Mouse (Mus musculus) splenic B cell, adult 2 months (primary cell): ENCODE measurements around the gene Foxp4.

Source experiments
- DNase-seq: peaks from one replicate; pipeline ENCODE4 v3.0.0-alpha.2; 2011; ENCODE audit warnings: low read depth, low spot score
- H3K27me3 ChIP-seq: 2 replicates; pipeline ENCODE4 v1.6.1; 2012; ENCODE audit warnings: mild to moderate bottlenecking, low read length, moderate library complexity, mixed read lengths; ENCODE audit not compliant: control insufficient read depth, poor library complexity, insufficient read depth, severe bottlenecking
- H3K36me3 ChIP-seq: 2 replicates; pipeline ENCODE4 v1.6.1; 2012; ENCODE audit warnings: mild to moderate bottlenecking, low read length, moderate library complexity, mixed read lengths; ENCODE audit not compliant: control insufficient read depth, poor library complexity, insufficient read depth, severe bottlenecking

Foxp4 gene

GRCm38 (mm10) chr17:47946111-47946510 is 21.7 kb upstream of the Foxp4 start:
- Histone ChIP-seq H3K36me3 (no peaks in the 10 kb centered on the region), H3K27me3 (no peaks in the 10 kb centered on the region; the same call in none of the 2 replicates)
- DNase-seq, result no peak

GRCm38 (mm10) chr17:47943103-47943870 is 18.8 kb upstream of the Foxp4 start:
- peak; percentile 87 for DNase-seq
- Histone ChIP-seq H3K36me3 (no peaks in the 10 kb centered on the region), H3K27me3 (no peaks in the 10 kb centered on the region)

- DNase-seq, result peak; percentile 40
- no peaks in the 10 kb centered on the region for H3K27me3 ChIP-seq
- H3K36me3 ChIP-seq, result no peaks in the 10 kb centered on the region
Measured at GRCm38 (mm10) chr17:47942008-47942407, 17.6 kb upstream of the Foxp4 start.

- Histone ChIP-seq H3K36me3 (no peaks in the 10 kb centered on the region), H3K27me3 (no peaks in the 10 kb centered on the region)
- no peak for DNase-seq
Measured at GRCm38 (mm10) chr17:47938839-47939238, 14.4 kb upstream of the Foxp4 start.

- H3K27me3 ChIP-seq, result no peaks in the 10 kb centered on the region
- DNase-seq, result no peak
- no peaks in the 10 kb centered on the region for H3K36me3 ChIP-seq
Measured at GRCm38 (mm10) chr17:47937926-47938600, 13.6 kb upstream of the Foxp4 start.

- no peak for DNase-seq
- H3K27me3 ChIP-seq, result no peaks in the 10 kb centered on the region
- no peaks in the 10 kb centered on the region for H3K36me3 ChIP-seq
Measured at GRCm38 (mm10) chr17:47936591-47936990, 12.1 kb upstream of the Foxp4 start.

- H3K36me3 ChIP-seq, result no peaks in the 10 kb centered on the region
- DNase-seq, result no peak
- H3K27me3 ChIP-seq, result no peaks in the 10 kb centered on the region
Measured at GRCm38 (mm10) chr17:47929431-47929830, 5.0 kb upstream of the Foxp4 start.

GRCm38 (mm10) chr17:47925988-47926387 is 1.5 kb upstream of the Foxp4 start:
- no peak for DNase-seq
- H3K27me3 ChIP-seq, result no peaks in the 10 kb centered on the region

GRCm38 (mm10) chr17:47925340-47925926 is 988 bp upstream of the Foxp4 start:
- no peaks in the 10 kb centered on the region for H3K27me3 ChIP-seq
- DNase-seq, result peak; percentile 45
- H3K36me3 ChIP-seq, result no peaks in the 10 kb centered on the region; the same call in 1 of the 2 replicates

More at GRCm38 (mm10) chr17:47925988-47926387, 1.5 kb upstream of the Foxp4 start:
- no peaks in the 10 kb centered on the region; the same call in 1 of the 2 replicates for H3K36me3 ChIP-seq

GRCm38 (mm10) chr17:47923678-47924382 is 615 bp downstream of the Foxp4 start:
- no peak for DNase-seq
- H3K27me3 ChIP-seq, result no peaks in the 10 kb centered on the region
- H3K36me3 ChIP-seq, result no peaks in the 10 kb centered on the region; the same call in 1 of the 2 replicates

- peak; percentile 55 for DNase-seq
- H3K36me3 ChIP-seq, result no peaks in the 10 kb centered on the region; the same call in 1 of the 2 replicates
- H3K27me3 ChIP-seq, result no peaks in the 10 kb centered on the region
Measured at GRCm38 (mm10) chr17:47923011-47923677, 1.3 kb downstream of the Foxp4 start.

- no peak for DNase-seq
- no peaks in the 10 kb centered on the region; the same call in 1 of the 2 replicates for H3K36me3 ChIP-seq
- H3K27me3 ChIP-seq, result no peaks in the 10 kb centered on the region
Measured at GRCm38 (mm10) chr17:47922579-47922978, 1.9 kb downstream of the Foxp4 start.

- no peak for DNase-seq
- no peaks in the 10 kb centered on the region for H3K27me3 ChIP-seq
- no peaks in the 10 kb centered on the region; the same call in 1 of the 2 replicates for H3K36me3 ChIP-seq
Measured at GRCm38 (mm10) chr17:47922116-47922515, 2.3 kb downstream of the Foxp4 start.

- Histone ChIP-seq H3K36me3 (no peaks in the 10 kb centered on the region; the same call in 1 of the 2 replicates), H3K27me3 (no peaks in the 10 kb centered on the region)
- no peak for DNase-seq
Measured at GRCm38 (mm10) chr17:47921136-47921665, 3.2 kb downstream of the Foxp4 start.
